Mouse (Mus musculus): ENCODE data around the gene D630045J12Rik.

- no peak for TF ChIP-seq POLR2A (IDR thresholded peaks at IDR 0.05; ENCODE audit: low read depth, low read length)
- no peak for TF ChIP-seq CTCF (IDR thresholded peaks at IDR 0.05; ENCODE audit: extremely low read depth, insufficient read length, insufficient replicate concordance, low read depth, low read length)
Observed at GRCm38 (mm10) chr6:38120681-38121371, 133.0 kb downstream of the D630045J12Rik start.

All from small intestine, adult 2 months (tissue).